Mouse (Mus musculus) activated CD4-positive, CD25-positive, alpha-beta regulatory T cell, adult 4 months (primary cell): ENCODE measurements around the gene Cd200r3. TPM values are rescaled to one million over a fixed set of nuclear protein-coding genes. Genes with fewer than 3 reads are reported as not detected.

Experiments
- ATAC-seq: one replicate; pipeline ENCODE4 v1.8.0; 2017
- polyA plus RNA-seq, 2 experiments: library from polyadenylated mRNA; unstranded; fragments of 100-300 nt; shearing (Covaris generic); gene quantifications; one replicate each; pipeline ENCODE4 v1.2.1; 2017

The Cd200r3 gene
- polyA plus RNA-seq: 1 to 10 TPM in 1 of 2 experiments, under 1 TPM in 1; 0.57 to 1.1 TPM

GRCm38 (mm10) chr16:44943468-44943867 lies at the start of gene Cd200r3:
Cd200r3 (plus strand) TSS chr16:44943678.
- no peak for ATAC-seq

GRCm38 (mm10) chr16:44932016-44932415 lies 11.5 kb upstream of the Cd200r3 start:
- ATAC-seq: no peak

DNA sequence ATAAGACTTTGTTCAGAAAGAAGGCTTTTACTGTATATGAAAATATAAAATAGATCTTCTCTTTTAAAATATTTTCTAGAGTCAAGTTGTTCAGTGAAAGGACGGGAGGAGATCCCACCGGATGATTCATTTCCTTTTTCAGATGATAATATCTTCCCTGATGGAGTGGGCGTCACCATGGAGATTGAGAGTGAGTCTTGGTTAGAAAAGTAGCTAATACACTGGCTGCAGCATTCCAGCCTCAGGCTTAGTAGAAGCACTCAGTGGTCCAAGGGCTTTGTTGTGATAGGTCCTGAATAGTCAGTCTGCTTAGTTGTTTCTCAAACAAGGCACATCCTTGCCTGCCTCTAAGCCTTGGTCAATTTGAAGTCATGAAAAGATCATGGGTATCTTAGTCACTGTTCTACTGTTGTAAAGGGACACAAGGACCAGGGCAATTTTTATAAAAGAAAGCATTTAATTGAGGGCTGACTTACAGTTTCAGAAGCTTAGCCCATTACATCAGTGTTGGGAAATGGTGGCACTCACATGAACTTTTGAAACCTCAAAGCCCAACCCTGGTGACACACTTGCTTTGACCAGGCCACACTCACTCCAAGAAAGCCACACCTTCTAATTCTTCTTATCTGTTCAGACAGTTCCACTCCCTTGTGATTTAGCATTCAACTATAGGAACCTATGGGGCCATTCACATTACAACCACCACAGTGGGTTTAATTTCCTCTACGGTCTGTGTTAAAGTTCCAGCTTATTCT lies 8.1 kb downstream of the Cd200r3 start:
- ATAC-seq: no peak

DNA sequence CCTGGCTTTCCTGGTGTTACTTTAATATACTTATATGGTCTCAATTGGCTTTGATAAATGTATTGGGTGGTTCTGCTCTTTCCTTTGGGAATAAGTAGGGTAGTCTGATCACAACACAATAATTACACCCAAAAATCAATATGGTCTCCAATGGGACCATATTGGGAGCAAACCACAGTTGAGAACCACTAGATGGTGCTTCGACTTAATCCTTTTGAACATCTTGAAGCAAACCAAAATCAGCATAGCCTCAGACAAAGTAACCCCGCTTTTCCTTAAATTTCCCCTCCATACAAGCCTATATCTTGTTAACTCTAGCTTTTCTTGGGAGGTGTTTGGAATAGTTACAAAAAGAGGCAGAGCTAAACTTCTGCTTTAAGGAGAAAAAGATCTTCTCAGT lies 18.8 kb downstream of the Cd200r3 start:
- ATAC-seq: no peak

- ATAC-seq: peak; percentile 51
These were observed 19.3 kb downstream of the Cd200r3 start for GRCm38 (mm10) chr16:44962777-44963176.

DNA sequence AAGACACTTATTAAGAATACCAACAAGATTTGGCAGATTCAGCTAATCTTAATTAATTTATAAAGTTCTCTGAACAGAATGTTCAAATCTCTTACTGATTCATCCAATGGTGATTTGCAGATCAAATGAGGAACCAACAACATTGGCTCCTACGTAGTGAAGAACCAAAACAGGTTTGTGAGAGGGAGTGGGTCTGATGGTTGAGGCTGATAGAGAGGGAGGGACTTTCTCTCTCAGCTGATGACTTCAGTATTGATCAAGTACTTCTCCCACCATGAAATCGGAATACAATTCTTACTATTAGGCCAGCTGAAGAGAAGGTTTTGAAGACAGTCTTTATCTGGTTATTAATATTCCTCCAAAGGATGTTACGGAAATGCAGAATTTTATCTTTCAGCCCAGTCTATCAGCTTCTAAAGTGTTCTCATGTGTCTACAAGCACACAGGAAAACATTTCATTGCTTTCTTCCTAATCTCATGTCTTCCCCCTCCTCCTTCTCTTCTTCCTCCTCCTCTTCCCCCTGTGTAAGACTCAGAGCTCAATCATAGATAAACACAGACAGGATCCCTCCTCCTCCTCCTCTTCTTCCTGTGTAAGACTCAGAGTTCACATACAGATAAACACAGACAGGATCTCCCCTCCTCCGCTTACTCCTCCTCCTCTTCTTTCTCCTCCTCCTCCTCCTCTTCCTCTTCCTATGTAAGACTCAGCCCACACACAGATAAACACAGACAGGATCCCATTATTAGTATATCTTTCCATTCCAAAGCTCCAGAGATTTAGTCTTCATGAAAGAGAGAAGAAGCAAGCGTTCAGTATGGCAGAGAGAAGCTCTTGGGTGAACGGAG lies 21.3 kb downstream of the Cd200r3 start:
- ATAC-seq: peak; percentile 57

DNA sequence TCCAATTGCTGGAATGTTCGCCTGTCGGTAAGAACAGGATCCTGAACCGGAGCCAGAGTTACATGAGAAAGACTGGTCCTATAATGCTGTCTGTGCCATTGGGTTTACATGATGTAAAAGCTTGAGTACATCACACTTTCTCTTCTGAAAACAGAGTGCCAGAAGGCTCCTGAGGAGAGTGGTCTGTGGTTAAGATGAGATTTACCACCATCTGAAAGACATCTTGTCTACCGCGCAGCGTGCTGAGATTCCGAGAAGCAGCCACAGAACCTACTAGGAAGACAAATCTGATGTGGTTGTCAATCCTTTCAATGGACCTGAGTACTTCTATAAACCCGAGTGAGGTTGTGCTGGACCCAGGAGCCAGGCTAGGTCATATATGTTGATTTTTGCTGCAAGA lies 21.9 kb downstream of the Cd200r3 start:
- ATAC-seq: peak; percentile 53

DNA sequence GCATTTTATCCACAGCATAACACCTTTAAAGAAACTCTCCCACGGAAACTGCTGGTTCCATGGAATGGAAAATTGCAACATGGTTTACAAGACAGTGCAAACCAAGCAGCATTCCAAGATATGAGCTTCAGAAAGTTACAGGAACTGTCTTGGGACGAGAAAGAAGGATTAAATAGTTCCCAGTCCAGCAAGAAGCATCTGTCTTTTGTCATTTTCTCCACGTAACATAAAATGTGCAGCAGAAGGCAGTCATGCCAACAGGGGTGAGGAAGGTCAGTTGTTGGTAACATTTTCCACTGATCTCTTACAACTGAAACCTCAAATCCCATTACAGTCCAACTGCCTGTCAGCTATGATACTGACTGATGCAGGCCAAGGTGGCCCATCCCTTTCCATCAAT lies 22.4 kb downstream of the Cd200r3 start:
- ATAC-seq: no peak

DNA sequence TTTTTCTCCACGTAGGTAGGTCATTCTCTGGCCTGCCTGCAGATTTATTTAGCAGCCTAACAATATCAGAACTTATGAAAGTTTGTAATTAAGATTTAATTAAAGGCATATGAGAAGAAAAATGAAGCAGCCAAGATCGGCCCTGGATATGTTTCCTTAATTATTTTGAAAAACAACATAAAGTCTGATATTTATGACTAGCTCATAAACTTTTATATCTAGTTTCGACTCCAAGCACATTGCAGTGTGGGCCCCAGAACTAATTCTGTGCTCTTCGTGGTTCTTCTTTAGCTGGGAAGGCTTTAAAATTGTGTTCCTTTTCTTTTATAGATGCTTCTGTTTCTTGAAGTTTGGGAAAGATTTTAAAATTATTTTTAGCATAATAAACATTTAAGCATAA lies 23.4 kb downstream of the Cd200r3 start:
- ATAC-seq: no peak

DNA sequence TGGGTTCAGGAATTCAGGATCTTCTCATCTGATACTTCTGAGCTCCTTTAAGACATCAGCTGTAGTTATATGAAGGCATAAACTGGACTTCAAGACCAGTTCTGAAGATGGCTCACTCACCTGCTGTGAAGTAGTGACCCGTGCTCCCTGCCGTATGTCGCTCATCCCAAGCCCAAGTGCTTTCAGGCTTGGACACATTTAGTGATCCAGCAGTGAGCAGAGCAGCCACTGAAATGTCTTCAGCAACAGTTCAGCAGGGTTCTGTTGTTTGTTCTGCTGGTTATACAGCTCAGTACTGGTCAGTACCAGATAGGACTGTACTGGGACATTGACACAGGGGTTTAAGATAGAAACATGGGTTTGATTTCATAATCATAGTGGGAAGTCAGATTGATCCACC lies 24.6 kb downstream of the Cd200r3 start:
- ATAC-seq: no peak

- no peak for ATAC-seq
These were observed 27.4 kb downstream of the Cd200r3 start for GRCm38 (mm10) chr16:44970925-44971324.

GRCm38 (mm10) chr16:44974042-44974441 lies 30.6 kb downstream of the Cd200r3 start:
- no peak for ATAC-seq

GRCm38 (mm10) chr16:44976081-44976480 lies 32.6 kb downstream of the Cd200r3 start:
- ATAC-seq: no peak

DNA sequence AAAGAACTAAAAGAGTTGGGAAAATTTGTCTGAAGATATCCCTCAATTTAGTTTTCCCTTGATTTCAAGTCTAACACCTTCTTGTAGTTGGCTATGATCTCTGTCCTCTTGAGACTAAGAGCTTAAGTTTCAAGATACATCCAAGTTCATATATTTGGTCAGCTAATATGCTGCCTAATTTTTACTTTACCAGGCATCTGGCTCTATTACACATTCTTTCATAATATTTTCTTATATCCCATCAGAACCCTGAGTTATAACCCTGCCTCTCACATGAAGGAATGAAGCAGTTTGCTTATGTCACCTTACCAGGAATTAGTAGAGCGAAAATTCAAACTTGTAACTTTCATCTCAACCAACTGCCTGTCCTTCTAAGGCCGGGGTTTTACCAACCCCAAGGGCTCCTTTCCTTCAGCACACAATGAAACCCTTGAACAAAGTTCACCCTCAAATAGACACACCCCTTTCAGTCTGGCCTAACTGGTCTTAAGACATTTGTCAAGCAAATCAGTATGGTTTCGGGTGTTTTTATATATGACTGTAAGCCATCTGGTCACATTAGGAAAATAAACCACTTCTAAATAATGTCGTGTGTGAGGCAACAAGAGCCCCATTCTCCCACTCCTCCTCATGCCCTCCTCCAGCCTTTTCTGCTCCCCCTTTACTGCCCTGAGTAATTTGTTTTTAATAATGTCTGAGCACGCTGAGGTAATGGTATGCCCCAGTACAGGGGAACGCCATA lies 33.6 kb downstream of the Cd200r3 start:
- ATAC-seq: no peak

DNA sequence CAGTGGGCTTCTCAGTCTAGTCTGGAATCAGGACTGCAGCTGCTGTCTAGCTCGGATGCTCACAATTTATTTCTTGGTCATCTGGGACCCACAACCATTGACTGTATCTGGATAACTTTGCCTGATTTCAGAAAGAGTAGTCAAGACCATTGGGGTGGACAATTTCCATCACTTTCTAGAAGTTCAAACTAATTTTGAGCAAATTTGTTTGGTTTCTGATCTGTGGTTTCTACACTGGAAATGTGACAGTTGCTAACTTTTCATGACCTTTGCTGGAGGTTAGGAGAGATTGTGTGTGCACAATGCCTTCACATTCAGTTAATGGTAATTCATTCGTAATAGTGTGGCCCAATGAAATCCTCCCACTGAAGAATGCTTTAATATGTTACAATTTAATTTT lies 34.7 kb downstream of the Cd200r3 start:
- no peak for ATAC-seq

DNA sequence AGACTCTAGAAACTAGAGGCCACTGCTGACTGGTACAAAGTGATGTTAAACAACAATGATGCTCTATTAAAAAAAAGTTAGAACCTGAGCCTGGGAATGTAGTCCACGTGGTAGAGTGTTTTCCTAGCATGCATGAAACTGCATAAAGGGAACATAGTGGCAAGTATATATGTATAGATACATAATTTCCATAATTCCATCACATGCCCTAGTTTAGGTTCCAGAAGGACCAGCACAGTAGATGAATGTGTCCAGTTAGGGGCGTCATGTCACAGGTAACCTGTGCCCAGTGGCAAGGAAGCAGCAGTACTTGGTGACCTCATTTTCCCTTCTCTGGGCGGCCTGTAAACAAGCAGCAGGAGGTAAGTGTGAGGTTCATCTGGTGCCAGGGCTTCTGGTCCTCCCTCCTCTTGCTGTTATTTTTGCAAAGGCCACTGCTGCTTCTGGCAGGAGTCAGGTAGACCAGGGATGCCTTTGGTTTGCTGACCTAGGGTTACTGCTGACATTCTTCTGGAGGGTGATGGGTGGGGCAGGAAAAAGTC lies 35.9 kb downstream of the Cd200r3 start:
- ATAC-seq: no peak

DNA sequence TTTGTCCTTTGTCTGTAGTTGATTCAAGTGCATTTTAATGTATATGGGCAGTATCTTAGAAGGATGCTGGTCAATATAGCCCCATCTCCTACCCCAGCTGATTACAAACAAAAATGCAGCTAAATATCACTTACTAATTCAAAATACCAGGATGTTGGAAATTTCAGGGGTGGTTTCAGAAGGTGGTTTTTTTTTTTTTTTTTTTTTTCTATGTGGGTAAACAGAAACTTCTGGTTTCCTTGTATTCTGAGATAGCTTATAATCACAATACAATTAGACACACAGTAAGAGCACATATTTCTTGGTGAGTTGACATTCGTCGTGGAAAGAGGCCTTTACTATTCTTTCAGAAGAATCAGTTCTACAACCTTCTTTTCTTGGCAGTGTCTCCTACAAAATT lies 39.5 kb downstream of the Cd200r3 start:
- ATAC-seq: no peak

GRCm38 (mm10) chr16:44983379-44984060 lies 40.0 kb downstream of the Cd200r3 start:
- no peak for ATAC-seq

- no peak for ATAC-seq
These were observed 40.6 kb downstream of the Cd200r3 start for GRCm38 (mm10) chr16:44984111-44984510.

DNA sequence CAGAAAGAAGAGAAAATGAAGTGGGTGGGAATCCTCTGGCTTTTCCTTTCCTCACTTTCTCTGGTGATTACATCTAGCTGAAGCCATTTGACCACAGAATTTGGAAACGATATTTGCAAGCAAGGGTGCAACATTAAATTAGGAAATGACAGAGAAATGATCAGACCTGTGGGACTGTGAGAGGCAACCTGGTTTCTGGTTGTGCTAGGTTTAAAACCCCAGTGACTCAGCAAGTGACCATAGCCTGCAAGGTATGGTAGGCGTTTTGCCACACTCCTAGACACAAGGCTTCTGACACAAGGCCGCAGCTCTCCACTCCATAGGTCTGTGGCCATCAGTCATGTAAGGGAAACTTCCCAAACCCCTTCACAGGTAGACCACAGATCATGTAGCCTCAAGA lies 41.4 kb downstream of the Cd200r3 start:
- no peak for ATAC-seq

- no peak for ATAC-seq
These were observed 42.6 kb downstream of the Cd200r3 start for GRCm38 (mm10) chr16:44986029-44986428.

GRCm38 (mm10) chr16:44988667-44989357 lies 45.3 kb downstream of the Cd200r3 start:
- no peak for ATAC-seq
